Mouse (Mus musculus) ES-Bruce4 (cell line): Measurements from ENCODE around the gene Bid.

Experiments
- CTCF ChIP-seq: IDR thresholded peaks from one replicate; pipeline ENCODE4 v1.8.1; 2011; ENCODE audit warnings: low read depth, low read length
- EP300 ChIP-seq: IDR thresholded peaks from 2 replicates; pipeline ENCODE4 v1.6.1; 2011; ENCODE audit warnings: low read depth, low read length; ENCODE audit not compliant: insufficient read depth
- POLR2A ChIP-seq: IDR thresholded peaks from one replicate; pipeline ENCODE4 v1.8.1; 2011; ENCODE audit warnings: low read length; ENCODE audit not compliant: insufficient read depth

GRCm38 (mm10) chr6:120901776-120902645 is 14.6 kb downstream of the Bid start:
- TF ChIP-seq CTCF (no peak), POLR2A (no peak), EP300 (no peak)
